Mouse (Mus musculus): ENCODE data around the gene Mtor.

- TF ChIP-seq POLR2A (IDR thresholded peaks at IDR 0.05; ENCODE audit: low read depth, low read length) = no peak
- no peak for TF ChIP-seq CTCF (conservative IDR thresholded peaks at IDR 0.05; ENCODE audit: insufficient read depth, insufficient read length, low read depth, low read length)
Measured at GRCm38 (mm10) chr4:148603376-148604139, 155.1 kb downstream of the Mtor start.

All from kidney, adult 2 months (tissue).